Mouse (Mus musculus) bone marrow, adult 2 months (tissue): ENCODE measurements around the gene Lsamp.

Experiments
- CTCF ChIP-seq: fragments of 200-500 bp; IDR thresholded peaks from 2 replicates; pipeline ENCODE4 v1.5.1; 2011; ENCODE audit warnings: low read length, control low read depth; ENCODE audit not compliant: control insufficient read depth, insufficient read depth
- POLR2A ChIP-seq: fragments of 200-500 bp; IDR thresholded peaks from 2 replicates; pipeline ENCODE4 v1.6.1; 2011; ENCODE audit warnings: low read depth, mild to moderate bottlenecking, control low read depth, low read length, borderline replicate concordance; ENCODE audit not compliant: control insufficient read depth

GRCm38 (mm10) chr16:42016791-42017643 lies 2032.9 kb downstream of the Lsamp start:
- TF ChIP-seq CTCF, result no peak
- no peak for TF ChIP-seq POLR2A
